Mouse (Mus musculus) embryonic facial prominence, embryonic 14.5 days (tissue): Measurements from ENCODE around the gene Ipo13. TPM values are rescaled to one million over a fixed set of nuclear protein-coding genes. Genes with fewer than 3 reads are reported as not detected.

Experiments used
- polyA plus RNA-seq: library from polyadenylated mRNA; unstranded; fragments of >200 nt; fragmentation: Nextera tagmentation; extraction: Ambion mirVana; gene quantifications from 2 replicates; pipeline ENCODE4 v1.2.1, GENCODE M21; 2014

The Ipo13 gene
- polyA plus RNA-seq, 1 experiment from 2014 or later, result 38.2 TPM

Other genes starting within 250 kb of the Ipo13 start
- gene Dmap1, start 232.7 kb downstream of the Ipo13 start, polyA plus RNA-seq, result 56.2 and 66.1 TPM in 2 replicates
- gene Gm12845, start 190.6 kb downstream of the Ipo13 start, polyA plus RNA-seq, result not detected in 2 replicates
- gene Klf17, start 149.4 kb downstream of the Ipo13 start, polyA plus RNA-seq, result not detected in 2 replicates
- gene Slc6a9, start 80.5 kb downstream of the Ipo13 start, polyA plus RNA-seq, result 5.5 and 10.4 TPM in 2 replicates
- 2.3 and 3.3 TPM in 2 replicates for gene Ccdc24, start 42.4 kb downstream of the Ipo13 start, polyA plus RNA-seq
- gene B4galt2, start 31.5 kb downstream of the Ipo13 start, polyA plus RNA-seq, result 34.3 and 42.8 TPM in 2 replicates
- gene Atp6v0b, start 27.7 kb downstream of the Ipo13 start, polyA plus RNA-seq, result 199 and 230 TPM in 2 replicates
- 13.4 and 15.0 TPM in 2 replicates for gene Dph2, start 23.0 kb downstream of the Ipo13 start, polyA plus RNA-seq
- gene Artn, start 14.8 kb upstream of the Ipo13 start, polyA plus RNA-seq, result 2.1 and 2.8 TPM in 2 replicates
- gene St3gal3, start 219.9 kb upstream of the Ipo13 start, polyA plus RNA-seq, result 5.6 and 6.6 TPM in 2 replicates